Mouse (Mus musculus) small intestine, adult 2 months (tissue): ENCODE results near the gene Apon. TPM values are rescaled to one million over a fixed set of nuclear protein-coding genes. Genes with fewer than 3 reads are reported as not detected.
"Not testable (repeated sequence)": the region's sequence is repeated elsewhere in the genome, so short reads cannot be mapped to it uniquely, and the experiment has no call there.

Source experiments
- H3K27ac ChIP-seq: fragments of 200-500 bp; 2 replicates; pipeline ENCODE4 v1.5.1; 2012; ENCODE audit warnings: low read depth, low read length, control low read depth, inconsistent platforms; ENCODE audit not compliant: insufficient read depth
- H3K27me3 ChIP-seq: fragments of 200-500 bp; 2 replicates; pipeline ENCODE4 v1.6.1; 2012; ENCODE audit warnings: mild to moderate bottlenecking, moderate library complexity, low read length, inconsistent platforms; ENCODE audit not compliant: control insufficient read depth, insufficient read depth
- H3K36me3 ChIP-seq: fragments of 200-500 bp; 2 replicates; pipeline ENCODE4 v1.6.1; 2012; ENCODE audit warnings: mild to moderate bottlenecking, low read length, control low read depth, inconsistent platforms; ENCODE audit not compliant: control insufficient read depth, insufficient read depth
- H3K4me1 ChIP-seq: fragments of 200-500 bp; 2 replicates; pipeline ENCODE4 v1.6.1; 2012; ENCODE audit warnings: low read length, inconsistent platforms, mixed read lengths; ENCODE audit not compliant: control insufficient read depth, insufficient read depth, insufficient read length
- H3K4me3 ChIP-seq: fragments of 200-500 bp; 2 replicates; pipeline ENCODE4 v1.5.1; 2012; ENCODE audit warnings: low read depth, mild to moderate bottlenecking, control low read depth, inconsistent platforms, low read length, moderate library complexity
- CTCF ChIP-seq: fragments of 200-500 bp; IDR thresholded peaks from 2 replicates; pipeline ENCODE4 v1.5.1; 2012; ENCODE audit warnings: low read depth, mild to moderate bottlenecking, control low read depth, inconsistent platforms, low read length, moderate library complexity, mixed read lengths; ENCODE audit not compliant: insufficient replicate concordance, insufficient read length; ENCODE audit errors: extremely low read depth
- POLR2A ChIP-seq: fragments of 200-500 bp; IDR thresholded peaks from 2 replicates; pipeline ENCODE4 v1.6.1; 2012; ENCODE audit warnings: low read depth, mild to moderate bottlenecking, control low read depth, inconsistent platforms, low read length, moderate library complexity
- WGBS: fragments of 180-500 bp; shearing (Covaris S2); methylation state at CpG from one replicate; pipeline ENCODE4 v1.1.7; 2018; 5-methylcytosine and 5-hydroxymethylcytosine counted together
- polyA plus RNA-seq: library from polyadenylated mRNA; depleted of rRNA; stranded (reverse); fragments of >200 nt; gene quantifications from 2 replicates; pipeline ENCODE4 v1.2.3, GENCODE M21; 2012

Gene Apon
- polyA plus RNA-seq, 1 experiment = not detected

DNA sequence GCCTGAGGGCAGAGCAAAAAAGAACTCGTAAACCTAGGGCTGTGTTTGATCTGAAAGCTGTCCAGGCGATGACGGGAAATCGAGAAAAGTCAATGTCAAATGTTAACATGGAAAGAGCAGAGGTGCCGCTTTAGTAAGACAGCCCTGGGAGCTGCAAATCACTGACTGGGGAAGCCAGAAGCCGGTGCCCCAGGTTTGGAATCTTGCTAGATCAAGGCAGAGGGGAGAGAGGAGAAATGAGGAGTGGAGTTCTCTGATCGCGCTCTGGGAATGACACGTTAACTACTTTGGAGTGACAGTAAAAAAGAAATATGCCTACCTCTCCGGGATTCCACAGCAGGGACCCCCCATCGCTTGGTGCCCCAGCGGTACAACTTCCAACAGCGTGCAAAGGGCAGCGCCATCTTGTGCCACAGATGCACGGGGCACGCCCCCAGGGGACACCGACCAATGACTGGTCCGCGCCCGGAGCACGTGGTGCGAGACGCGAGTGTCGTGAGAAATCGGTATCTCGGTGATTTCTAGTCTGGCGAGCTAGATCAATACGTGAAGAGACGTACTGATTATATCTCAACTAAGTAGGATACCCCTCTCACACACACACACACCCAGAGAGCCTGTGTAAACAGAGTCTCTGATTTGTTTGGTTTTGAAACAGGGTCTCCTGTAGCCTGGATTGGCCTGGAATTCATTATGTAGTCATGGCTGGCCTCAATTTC lies 42.3 kb upstream of the Apon start, which contains the start of gene Spryd4:
TSS of gene Spryd4 (minus strand) at position 418 of the 719 bp plus-strand sequence.
- under 1% methylated on average over 30 of the region's 30 CpGs for WGBS
- peaks cover 2% of the 10 kb centered on the region; the same call in 1 of the 2 replicates for H3K36me3 ChIP-seq
- no peaks in the 10 kb centered on the region for H3K27me3 ChIP-seq
- H3K4me1 ChIP-seq = peaks cover 3% of the 10 kb centered on the region; the same call in 1 of the 2 replicates
- TF ChIP-seq POLR2A (peak; percentile 57), CTCF (peak; percentile 33; the same call in 1 of the 2 replicates)
- H3K4me3 ChIP-seq = peak within 1 kb of the TSS; percentile 73
- H3K27ac ChIP-seq = no peak within 1 kb of the TSS; the same call in 1 of the 2 replicates

DNA sequence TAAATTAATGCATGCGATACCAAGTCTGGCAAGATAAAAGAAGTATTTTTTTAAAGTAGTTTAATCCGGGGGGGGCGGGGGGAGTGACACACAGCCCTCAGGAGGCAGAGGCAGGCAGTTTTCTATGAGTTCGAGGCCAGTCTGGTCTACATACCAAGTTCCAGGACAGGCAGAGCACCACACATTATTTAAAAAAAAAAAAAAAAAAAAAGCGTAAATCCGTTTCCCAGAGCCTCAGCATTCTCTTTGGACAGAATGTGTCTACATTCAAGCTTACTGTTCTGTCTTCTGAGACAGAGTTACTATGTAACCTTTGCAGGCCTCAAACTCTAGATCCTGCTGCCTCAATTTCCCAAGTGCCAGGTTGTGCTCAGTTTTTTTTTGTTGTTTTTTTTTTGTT lies 41.7 kb upstream of the Apon start:
- WGBS = 41% methylated on average over 6 of the region's 6 CpGs
- H3K4me3 ChIP-seq = no peak overlapping the region
- no peak for TF ChIP-seq POLR2A
- no peak for TF ChIP-seq CTCF

DNA sequence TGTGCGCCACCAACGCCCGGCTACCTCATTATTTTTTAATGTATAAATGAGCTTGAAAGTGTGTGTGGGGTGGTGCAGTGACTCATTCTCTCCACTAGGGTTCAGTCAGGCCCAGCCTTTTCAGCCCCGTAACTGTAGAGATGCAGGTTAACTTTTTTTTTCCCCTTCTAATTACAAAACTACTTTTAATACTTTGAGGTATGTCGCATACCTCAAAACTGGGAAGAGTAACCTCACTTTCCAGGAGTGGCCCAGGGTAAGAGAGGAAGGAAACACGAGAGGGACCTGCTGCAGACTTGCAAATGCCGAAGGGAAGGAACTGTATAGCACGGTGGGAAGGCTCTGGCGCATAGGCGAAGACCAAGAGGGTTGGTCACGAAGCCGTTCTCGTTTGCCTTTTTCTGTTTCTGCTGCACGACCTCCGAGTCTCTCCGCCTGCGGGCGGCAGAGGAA lies 41.0 kb upstream of the Apon start:
- WGBS = under 1% methylated on average over 18 of the region's 18 CpGs
- TF ChIP-seq CTCF = peak; percentile 48; the same call in 1 of the 2 replicates
- TF ChIP-seq POLR2A = no peak

More for the DNA sequence above, 41.7 kb upstream of the Apon start:
- H3K4me1 ChIP-seq = peaks cover 3% of the 10 kb centered on the region; the same call in 1 of the 2 replicates
- peaks cover 2% of the 10 kb centered on the region; the same call in 1 of the 2 replicates for H3K36me3 ChIP-seq
- H3K27ac ChIP-seq = no peak overlapping the region
- H3K27me3 ChIP-seq = no peaks in the 10 kb centered on the region

DNA sequence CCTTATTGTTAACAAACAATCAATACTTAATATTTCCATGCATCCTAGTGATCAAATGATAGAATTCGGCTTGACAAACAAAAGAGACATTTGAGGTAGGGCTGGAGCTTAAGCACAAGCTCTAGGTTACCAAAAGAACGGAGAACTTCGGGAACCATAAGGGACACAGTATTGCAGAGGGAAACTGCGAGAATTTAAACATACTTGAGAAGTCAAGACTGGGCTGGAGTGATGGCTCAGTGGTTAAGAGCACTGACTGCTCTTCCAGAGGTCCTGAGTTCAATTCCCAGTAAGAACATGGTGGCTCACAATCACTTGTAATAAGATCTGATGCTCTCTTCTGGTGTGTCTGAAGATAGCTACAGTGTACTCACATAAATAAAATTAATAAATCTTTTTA lies 39.8 kb upstream of the Apon start:
- H3K4me3 ChIP-seq = not testable (repeated sequence)

More for the DNA sequence above, 41.0 kb upstream of the Apon start:
- Histone ChIP-seq H3K4me3 (peak overlapping the region; percentile 38), H3K4me1 (peaks cover 3% of the 10 kb centered on the region; the same call in 1 of the 2 replicates), H3K36me3 (peaks cover 2% of the 10 kb centered on the region; the same call in 1 of the 2 replicates), H3K27me3 (no peaks in the 10 kb centered on the region), H3K27ac (no peak overlapping the region)

DNA sequence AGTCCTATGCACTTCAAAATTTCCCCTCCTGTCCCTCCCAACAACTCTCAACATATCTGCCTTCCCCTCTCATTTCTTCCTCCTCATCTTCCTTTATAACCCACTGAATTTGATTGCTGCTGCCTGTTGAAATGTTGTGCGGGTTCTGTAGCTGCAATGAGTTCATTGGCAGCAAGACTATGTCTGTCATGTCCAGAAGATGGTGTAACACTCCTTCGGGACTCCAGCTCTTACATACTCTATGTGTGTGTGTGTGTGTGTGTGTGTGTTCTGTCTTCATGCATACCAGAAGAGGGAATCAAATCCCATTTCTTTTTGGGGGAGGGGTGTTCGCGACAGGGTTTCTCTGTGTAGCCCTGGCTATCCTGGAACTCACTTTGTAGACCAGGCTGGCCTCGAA lies 38.9 kb upstream of the Apon start:
- 76% methylated on average over 5 of the region's 5 CpGs for WGBS
- no peak overlapping the region for H3K4me3 ChIP-seq

More for the DNA sequence above, 39.8 kb upstream of the Apon start:
- H3K4me1 ChIP-seq, H3K27me3 ChIP-seq, H3K27ac ChIP-seq, H3K36me3 ChIP-seq: not testable (repeated sequence)
- 87% methylated on average over 4 of the region's 4 CpGs for WGBS

DNA sequence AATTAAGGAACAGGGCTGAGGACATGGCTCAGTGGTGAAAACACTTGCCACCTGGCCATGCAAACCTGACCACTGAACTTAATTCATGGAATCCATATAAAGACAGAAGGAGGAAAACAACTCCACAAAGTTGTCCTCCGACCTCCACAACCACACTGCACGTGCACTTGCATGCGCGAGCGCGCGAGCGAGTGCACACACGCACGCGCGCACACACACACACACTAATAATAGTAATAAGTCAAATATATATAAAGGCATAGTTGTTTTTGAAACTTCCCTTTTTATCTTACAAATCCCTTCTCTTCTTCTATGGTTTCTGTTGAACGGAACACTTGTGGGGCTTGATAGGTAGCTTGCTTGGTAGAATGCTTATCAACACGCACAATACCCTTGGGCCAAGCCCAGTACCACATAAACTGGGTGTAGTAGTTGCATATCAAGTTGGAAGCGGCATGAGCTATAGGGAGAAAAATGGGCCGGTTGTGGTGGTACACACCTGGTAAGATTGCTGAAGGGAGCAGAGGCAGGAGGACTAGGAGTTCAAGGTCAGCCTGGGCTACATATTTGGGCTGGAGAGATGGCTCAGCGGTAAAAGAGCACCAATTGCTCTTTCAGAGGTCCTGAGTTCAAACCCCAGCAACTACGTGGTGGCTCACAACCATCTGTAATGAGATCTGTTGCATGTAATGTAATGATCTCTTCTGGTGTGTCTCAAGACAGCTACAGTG lies 35.3 kb upstream of the Apon start:
- no peak overlapping the region for H3K4me3 ChIP-seq
- H3K36me3 ChIP-seq = no peaks in the 10 kb centered on the region
- WGBS = 92% methylated on average over 18 of the region's 18 CpGs
- TF ChIP-seq POLR2A = no peak
- TF ChIP-seq CTCF = no peak
- H3K27me3 ChIP-seq = no peaks in the 10 kb centered on the region
- no peak overlapping the region for H3K27ac ChIP-seq
- no peaks in the 10 kb centered on the region for H3K4me1 ChIP-seq

More for the DNA sequence above, 38.9 kb upstream of the Apon start:
- Histone ChIP-seq H3K27ac (no peak overlapping the region), H3K27me3 (no peaks in the 10 kb centered on the region), H3K4me1 (peaks cover 3% of the 10 kb centered on the region; the same call in 1 of the 2 replicates), H3K36me3 (no peaks in the 10 kb centered on the region)
- no peak for TF ChIP-seq CTCF
- TF ChIP-seq POLR2A = no peak
